Mouse (Mus musculus): ENCODE results near the gene Sdf4.

The Sdf4 gene

DNA sequence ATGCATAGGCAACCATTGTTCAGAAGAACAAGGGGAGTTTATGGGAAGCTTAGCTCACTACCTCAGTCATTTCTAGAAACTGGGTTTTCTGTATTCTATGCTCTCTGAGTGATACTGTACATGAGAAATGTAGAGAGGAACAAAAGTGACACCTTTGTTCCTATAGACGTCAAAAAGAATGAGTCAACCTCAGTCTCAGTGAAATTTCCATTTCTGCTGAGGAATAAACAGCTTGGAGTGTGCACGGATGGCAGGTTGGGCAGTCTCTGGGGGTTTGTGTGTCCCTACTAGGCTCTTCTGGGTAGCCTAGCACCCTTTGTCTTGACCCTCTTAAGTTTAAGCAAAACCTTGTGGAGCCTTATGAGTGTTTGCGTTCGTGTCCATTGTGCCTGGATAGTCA lies 15.7 kb downstream of the Sdf4 start:
- DNase-seq (ENCODE audit: low spot score in 2 of 2): no peak

- DNase-seq (ENCODE audit: low spot score in 2 of 2): no peak
Observed at GRCm38 (mm10) chr4:156013637-156014036, 21.0 kb downstream of the Sdf4 start, which contains the start of gene Tnfrsf4. Gene Tnfrsf4 (plus strand): TSS chr4:156013843.

GRCm38 (mm10) chr4:156014436-156014835 lies 21.8 kb downstream of the Sdf4 start:
- no peak for DNase-seq (ENCODE audit: low spot score in 2 of 2)

GRCm38 (mm10) chr4:156019771-156020170 lies 27.1 kb downstream of the Sdf4 start:
- DNase-seq (ENCODE audit: low spot score in 2 of 2): no peak

- DNase-seq (ENCODE audit: low spot score in 2 of 2): no peak
Observed at GRCm38 (mm10) chr4:156021381-156021780, 28.7 kb downstream of the Sdf4 start.

- no peak for DNase-seq (ENCODE audit: low spot score in 2 of 2)
Observed at GRCm38 (mm10) chr4:156021942-156022419, 29.3 kb downstream of the Sdf4 start.

DNA sequence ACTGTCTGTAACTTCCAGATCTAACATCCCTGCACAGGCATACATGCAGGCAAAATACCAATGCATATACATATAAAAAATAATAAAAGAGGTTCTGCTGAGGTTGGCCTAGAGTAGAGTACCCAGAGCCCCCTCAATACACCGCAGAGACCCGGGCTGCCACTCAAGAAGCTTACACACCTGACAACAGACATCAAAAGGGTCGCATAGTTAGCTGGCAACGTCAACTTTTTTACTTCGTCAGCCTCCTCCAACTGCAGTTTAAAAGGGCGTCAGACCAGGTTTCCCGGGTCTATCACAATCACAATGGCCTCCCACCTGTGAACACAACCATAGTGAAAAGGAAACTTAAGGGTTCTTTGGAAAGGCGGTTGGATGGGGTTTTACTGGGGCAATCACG lies 30.8 kb downstream of the Sdf4 start:
- no peak for DNase-seq (ENCODE audit: low spot score in 2 of 2)

DNA sequence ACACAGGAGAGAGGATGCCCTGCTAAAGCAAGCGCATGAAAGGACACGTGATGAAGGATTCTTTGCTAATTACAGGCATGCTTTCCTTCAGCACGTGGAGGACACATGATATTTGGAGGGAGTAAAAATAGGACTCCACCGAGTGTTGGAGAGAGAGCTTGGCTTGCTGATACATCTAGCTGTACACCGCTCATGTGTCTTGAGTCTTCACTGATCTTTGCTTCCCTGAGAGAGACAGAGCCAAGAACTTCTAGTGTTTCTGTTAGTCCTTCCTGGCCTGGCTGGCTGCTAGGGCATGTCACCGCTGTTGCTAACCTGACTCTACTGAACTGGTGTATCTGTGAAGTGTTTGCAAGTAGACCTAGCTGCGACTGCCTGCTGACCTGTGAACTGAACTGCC lies 31.5 kb downstream of the Sdf4 start:
- DNase-seq (ENCODE audit: low spot score in 2 of 2): no peak

DNA sequence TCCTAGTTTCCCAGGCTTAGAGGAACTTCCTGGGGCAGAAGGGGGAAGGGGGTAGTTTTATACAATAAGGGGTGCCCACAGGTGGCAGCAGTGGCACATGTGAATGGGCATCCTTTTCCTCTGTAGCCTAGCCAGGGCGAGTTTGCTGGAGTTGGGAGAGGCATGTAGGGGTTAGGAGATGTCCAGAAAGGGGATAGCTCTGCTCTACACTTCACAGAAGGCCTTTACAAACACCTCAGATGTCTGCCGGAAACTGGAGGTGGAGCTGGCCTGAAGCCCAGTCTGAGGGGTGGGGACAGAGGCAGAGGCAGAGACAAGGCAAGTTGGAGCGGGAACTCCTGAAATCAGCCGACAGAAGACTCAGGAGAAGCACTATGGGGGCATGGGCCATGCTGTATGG lies 33.3 kb downstream of the Sdf4 start, which contains the start of gene Tnfrsf18:
Tnfrsf18 (plus strand) TSS at position 152 of the 400 bp plus-strand sequence.
- peak; percentile 46 to 61 for DNase-seq (ENCODE audit: low spot score in 2 of 2)

GRCm38 (mm10) chr4:156028580-156028979 lies 35.9 kb downstream of the Sdf4 start:
- DNase-seq (ENCODE audit: low spot score in 2 of 2): no peak

GRCm38 (mm10) chr4:156030651-156031118 lies 38.0 kb downstream of the Sdf4 start:
- DNase-seq (ENCODE audit: low spot score in 2 of 2): no peak

GRCm38 (mm10) chr4:156031255-156031592 lies 38.6 kb downstream of the Sdf4 start:
- no peak for DNase-seq (ENCODE audit: low spot score in 2 of 2)

- DNase-seq (ENCODE audit: low spot score in 2 of 2): peak; percentile 71 to 78
Observed at GRCm38 (mm10) chr4:156031593-156032391, 39.1 kb downstream of the Sdf4 start.

- DNase-seq (ENCODE audit: low spot score in 2 of 2): no peak
Observed at GRCm38 (mm10) chr4:156032856-156033255, 40.2 kb downstream of the Sdf4 start.

- peak; percentile 65 to 67 for DNase-seq (ENCODE audit: low spot score in 2 of 2)
Observed at GRCm38 (mm10) chr4:156033476-156034119, 40.9 kb downstream of the Sdf4 start.

DNA sequence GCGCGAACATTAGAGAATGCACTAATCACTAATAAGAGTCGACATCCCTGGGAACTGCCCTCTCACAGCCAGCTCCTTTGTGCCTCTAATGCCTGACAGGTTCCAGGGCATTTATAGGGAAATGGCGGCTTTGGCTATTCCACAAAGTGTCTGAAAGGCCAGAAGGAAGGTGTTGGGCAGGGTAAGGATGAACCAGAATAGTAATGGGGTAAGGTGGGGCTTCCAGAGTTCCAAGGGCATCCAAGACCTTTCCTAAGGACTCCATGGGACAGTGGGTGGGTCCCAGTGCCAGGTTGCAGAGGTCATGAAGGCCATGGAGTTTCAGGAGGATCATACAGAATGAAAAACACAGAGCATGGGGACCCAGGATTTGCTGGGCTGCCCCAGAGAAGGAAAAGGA lies 41.6 kb downstream of the Sdf4 start:
- no peak for DNase-seq (ENCODE audit: low spot score in 2 of 2)

GRCm38 (mm10) chr4:156034901-156035300 lies 42.2 kb downstream of the Sdf4 start:
- no peak for DNase-seq (ENCODE audit: low spot score in 2 of 2)

- no peak for DNase-seq (ENCODE audit: low spot score in 2 of 2)
Observed at GRCm38 (mm10) chr4:156044754-156045153, 52.1 kb downstream of the Sdf4 start.

GRCm38 (mm10) chr4:156049779-156050178 lies 57.1 kb downstream of the Sdf4 start:
- DNase-seq (ENCODE audit: low spot score in 2 of 2): no peak

GRCm38 (mm10) chr4:156050391-156050980 lies 57.8 kb downstream of the Sdf4 start:
- no peak for DNase-seq (ENCODE audit: low spot score in 2 of 2)

DNA sequence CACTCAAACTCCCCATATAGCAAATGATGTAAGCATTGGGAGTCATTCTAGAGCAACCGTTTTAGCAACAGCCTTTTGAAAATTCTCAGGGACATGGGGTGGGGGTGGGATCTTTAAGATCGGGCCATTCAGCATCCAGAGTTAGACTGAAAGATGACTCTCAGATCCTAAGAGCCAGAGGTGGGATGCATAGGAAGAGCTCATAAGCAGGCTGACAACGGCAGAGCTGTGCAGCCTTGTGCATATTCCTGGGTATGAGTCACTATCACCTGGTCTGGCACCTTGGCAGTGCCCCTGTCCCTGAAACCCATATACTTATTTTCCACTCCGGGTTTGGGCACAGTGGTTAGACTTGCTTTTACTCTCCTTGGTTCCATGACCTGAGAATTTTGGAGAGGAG lies 60.4 kb downstream of the Sdf4 start:
- no peak for DNase-seq (ENCODE audit: low spot score in 2 of 2)

DNA sequence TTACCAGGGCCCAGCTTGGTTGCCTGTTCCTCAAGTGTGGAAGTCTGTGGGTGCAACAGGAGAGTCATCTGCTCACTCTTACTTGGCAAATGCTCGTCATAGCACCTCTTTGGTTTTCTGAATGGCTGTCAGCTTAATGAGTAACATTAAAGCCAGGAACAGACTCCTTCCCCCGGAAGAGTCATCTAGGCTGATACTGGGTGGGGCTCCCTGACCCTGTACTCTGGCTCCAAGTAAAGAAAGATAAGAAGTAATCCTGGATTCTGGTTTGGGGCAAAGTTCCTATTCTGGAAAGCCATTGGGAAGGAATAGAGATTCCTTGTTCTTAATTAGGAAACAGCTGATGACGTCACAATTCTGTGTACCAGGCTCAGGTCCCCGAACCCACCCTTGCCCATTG lies 61.5 kb downstream of the Sdf4 start:
- no peak for DNase-seq (ENCODE audit: low spot score in 2 of 2)

DNA sequence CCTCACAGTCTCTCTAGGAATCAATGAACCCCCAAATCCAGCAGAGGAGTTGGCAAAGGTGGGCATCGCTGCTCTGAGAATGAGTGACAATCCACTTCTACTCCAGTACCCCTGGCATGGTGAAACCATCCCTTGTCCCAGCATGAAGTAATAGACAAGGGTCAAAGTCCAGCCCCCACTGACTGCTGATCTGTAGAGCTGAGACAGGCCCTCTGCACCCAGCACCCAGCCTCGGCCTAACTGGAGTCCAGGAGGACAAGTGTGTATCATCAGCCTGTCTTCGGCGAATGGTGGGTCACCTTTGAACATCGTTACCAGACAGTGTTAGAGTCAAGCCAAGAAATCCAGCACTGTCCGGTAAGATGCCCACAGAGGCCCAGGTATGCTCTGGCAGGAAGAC lies 61.9 kb downstream of the Sdf4 start:
- no peak for DNase-seq (ENCODE audit: low spot score in 2 of 2)
